Comparison of ENCODE assay signal across 22 mouse cellular contexts in genomic region chr8:25450544-25450943, GRCm38 (mm10).
DNase-seq lines count a peak whose midpoint lies in the region; ATAC-seq and TF ChIP-seq lines count a peak whose summit lies in the region.
"Had no signal": no experiment of that assay in that cellular context is flagged by ENCODE, and none has a peak within 500 bp of the region (broad histone marks: within the 10 kb centered on the region; RNA-seq: fewer than 3 reads in every experiment).

No protein-coding gene starts in this region.

- no peak for TF ChIP-seq CTCF in kidney, postnatal 0 days (IDR thresholded peaks at IDR 0.05; ENCODE audit: low read depth)

- H3K27ac ChIP-seq in forebrain, embryonic 11.5 days (ENCODE audit: low read depth, low read length): no peak overlapping the region
- no peak overlapping the region for H3K27ac ChIP-seq in forebrain, embryonic 13.5 days
- no peak overlapping the region for H3K27ac ChIP-seq in kidney, embryonic 14.5 days (ENCODE audit: low read depth, low read length)
- 0 out of 2 replicates have a peak overlapping the region, but pooled peaks have one; percentile 48 for H3K27ac ChIP-seq in kidney, embryonic 15.5 days
- H3K27ac ChIP-seq in kidney, embryonic 16.5 days (ENCODE audit: low read length): no peak overlapping the region
- no peak overlapping the region for H3K27ac ChIP-seq in kidney, postnatal 0 days

- no peak overlapping the region for H3K4me3 ChIP-seq in forebrain, embryonic 11.5 days (ENCODE audit: low read depth, low read length)
- no peak overlapping the region for H3K4me3 ChIP-seq in forebrain, embryonic 13.5 days
- no peak overlapping the region for H3K4me3 ChIP-seq in kidney, embryonic 14.5 days (ENCODE audit: low read length)
- no peak overlapping the region for H3K4me3 ChIP-seq in kidney, embryonic 15.5 days (replicated peaks)
- no peak overlapping the region for H3K4me3 ChIP-seq in kidney, embryonic 16.5 days (ENCODE audit: low read length)
- no peak overlapping the region for H3K4me3 ChIP-seq in kidney, postnatal 0 days (replicated peaks; ENCODE audit: low read depth, low read length)

- ATAC-seq in forebrain, embryonic 11.5 days (replicated peaks; ENCODE audit: low FRiP score): no peak
- no peak for ATAC-seq in forebrain, embryonic 13.5 days
- ATAC-seq in kidney, embryonic 14.5 days (ENCODE audit: low FRiP score, low TSS enrichment): peak; percentile 78
- ATAC-seq in kidney, embryonic 15.5 days (replicated peaks; ENCODE audit: low FRiP score): no peak
- no peak for ATAC-seq in kidney, embryonic 16.5 days (ENCODE audit: low FRiP score, low TSS enrichment)
- no peak for ATAC-seq in kidney, postnatal 0 days (replicated peaks; ENCODE audit: low FRiP score, low read depth)
- ATAC-seq: activated CD4-positive, CD25-positive, alpha-beta regulatory T cell, adult 4 months; CD4-positive, CD25-positive, alpha-beta regulatory T cell, adult 4 months; Patski had no signal

- peak; percentile 5 for DNase-seq in forebrain, embryonic 11.5 days (ENCODE audit: low spot score)
- DNase-seq in kidney, adult 18-20 months: no peak
- peak; percentile 77 for DNase-seq in kidney, postnatal 0 days (ENCODE audit: low spot score)
- DNase-seq in kidney, postnatal 4 days: no peak
- DNase-seq: adrenal gland, adult 2 months; adrenal gland, adult 8-10 months; adrenal gland, postnatal 10 days; adrenal gland, postnatal 14 days; adrenal gland, postnatal 25 days; adrenal gland, postnatal 36 days; B cell, adult 2 months; cerebellum, adult 11 months; cerebellum, adult 11-12 months had no signal

- no peaks in the 10 kb centered on the region; the same call in 1 of the 2 replicates for H3K9me3 ChIP-seq in forebrain, embryonic 11.5 days (ENCODE audit: control insufficient read depth, low read length)
- H3K9me3 ChIP-seq in forebrain, embryonic 13.5 days (replicated peaks): no peaks in the 10 kb centered on the region
- H3K9me3 ChIP-seq in kidney, embryonic 14.5 days (ENCODE audit: control insufficient read depth, low read length): no peaks in the 10 kb centered on the region
- H3K9me3 ChIP-seq in kidney, embryonic 15.5 days (replicated peaks): no peaks in the 10 kb centered on the region
- H3K9me3 ChIP-seq in kidney, embryonic 16.5 days (ENCODE audit: low read length): no peaks in the 10 kb centered on the region
- H3K9me3 ChIP-seq in kidney, postnatal 0 days (replicated peaks; ENCODE audit: low read length): no peaks in the 10 kb centered on the region; the same call in 1 of the 2 replicates
- H3K9me3 ChIP-seq: G1E had no signal

- H3K4me1 ChIP-seq in forebrain, embryonic 11.5 days (replicated peaks; ENCODE audit: control insufficient read depth, insufficient read depth, low read length): no peaks in the 10 kb centered on the region
- no peaks in the 10 kb centered on the region for H3K4me1 ChIP-seq in forebrain, embryonic 13.5 days
- H3K4me1 ChIP-seq in kidney, embryonic 14.5 days (ENCODE audit: control insufficient read depth, insufficient read depth, low read length): peaks cover 4% of the 10 kb centered on the region; the same call in 1 of the 2 replicates
- peaks cover 13% of the 10 kb centered on the region; the same call in 1 of the 2 replicates for H3K4me1 ChIP-seq in kidney, embryonic 15.5 days
- H3K4me1 ChIP-seq in kidney, embryonic 16.5 days (ENCODE audit: insufficient read depth, low read length): 0 out of 2 replicates have a peak, but pooled peaks cover 3% of the 10 kb centered on the region
- H3K4me1 ChIP-seq in kidney, postnatal 0 days (replicated peaks; ENCODE audit: insufficient read depth, low read length): 0 out of 2 replicates have a peak, but pooled peaks cover 4% of the 10 kb centered on the region

- no peak overlapping the region for H3K4me2 ChIP-seq in forebrain, embryonic 11.5 days (ENCODE audit: low read depth, low read length, severe bottlenecking)
- no peak overlapping the region for H3K4me2 ChIP-seq in forebrain, embryonic 13.5 days
- H3K4me2 ChIP-seq in kidney, embryonic 14.5 days (replicated peaks; ENCODE audit: low read depth, low read length): no peak overlapping the region
- no peak overlapping the region for H3K4me2 ChIP-seq in kidney, embryonic 15.5 days
- H3K4me2 ChIP-seq in kidney, embryonic 16.5 days (replicated peaks; ENCODE audit: low read depth, low read length): no peak overlapping the region
- H3K4me2 ChIP-seq in kidney, postnatal 0 days (ENCODE audit: low read length): no peak overlapping the region

- H3K36me3 ChIP-seq in forebrain, embryonic 11.5 days (ENCODE audit: control insufficient read depth, insufficient read depth, low read length): no peaks in the 10 kb centered on the region
- H3K36me3 ChIP-seq in forebrain, embryonic 13.5 days (ENCODE audit: poor library complexity, severe bottlenecking): no peaks in the 10 kb centered on the region
- H3K36me3 ChIP-seq in kidney, embryonic 14.5 days (ENCODE audit: control insufficient read depth, insufficient read depth, low read length): no peaks in the 10 kb centered on the region
- no peaks in the 10 kb centered on the region for H3K36me3 ChIP-seq in kidney, embryonic 15.5 days
- H3K36me3 ChIP-seq in kidney, embryonic 16.5 days (ENCODE audit: insufficient read depth, low read length): no peaks in the 10 kb centered on the region
- H3K36me3 ChIP-seq in kidney, postnatal 0 days (ENCODE audit: insufficient read depth, low read length): no peaks in the 10 kb centered on the region
- H3K36me3 ChIP-seq: G1E had no signal

- no peak overlapping the region for H3K9ac ChIP-seq in forebrain, embryonic 11.5 days (ENCODE audit: low read length)
- no peak overlapping the region for H3K9ac ChIP-seq in forebrain, embryonic 13.5 days
- H3K9ac ChIP-seq in kidney, embryonic 14.5 days (ENCODE audit: low read depth, low read length): no peak overlapping the region
- H3K9ac ChIP-seq in kidney, embryonic 15.5 days: no peak overlapping the region
- no peak overlapping the region for H3K9ac ChIP-seq in kidney, embryonic 16.5 days (replicated peaks; ENCODE audit: low read length)
- no peak overlapping the region for H3K9ac ChIP-seq in kidney, postnatal 0 days (ENCODE audit: low read depth, low read length)

- no peaks in the 10 kb centered on the region for H3K27me3 ChIP-seq in forebrain, embryonic 11.5 days (ENCODE audit: control insufficient read depth, insufficient read depth, low read length)
- no peaks in the 10 kb centered on the region for H3K27me3 ChIP-seq in forebrain, embryonic 13.5 days
- H3K27me3 ChIP-seq in kidney, embryonic 14.5 days (ENCODE audit: control insufficient read depth, insufficient read depth, low read length): no peaks in the 10 kb centered on the region
- H3K27me3 ChIP-seq in kidney, embryonic 15.5 days: no peaks in the 10 kb centered on the region
- no peaks in the 10 kb centered on the region for H3K27me3 ChIP-seq in kidney, embryonic 16.5 days (ENCODE audit: insufficient read depth, low read length)
- no peaks in the 10 kb centered on the region for H3K27me3 ChIP-seq in kidney, postnatal 0 days (ENCODE audit: insufficient read depth, low read length)
- H3K27me3 ChIP-seq: CH12.LX, Patski had no signal

Comparison
In these comparisons a context has a peak if more than half of its experiments do, and no peak if none do; other contexts are left out.
1. DNase-seq: peak in forebrain, embryonic 11.5 days (single experiment) and kidney, postnatal 0 days (single experiment); none in kidney, adult 18-20 months (single experiment) and kidney, postnatal 4 days (0 of 2).